Mouse (Mus musculus) limb, embryonic 14.5 days (tissue): ENCODE measurements at regions not wholly inside any gene's neighbourhood (a gene's known extent, or its start where the extent isn't known, plus 50 kb on each side); places are given as distances from the start of the nearest gene placed in this dataset.

Source experiments
- ATAC-seq: fragments of 200-750 bp; cut with Nextera tagmentation; 2 replicates; pipeline ENCODE4 v1.8.0; 2017; ENCODE audit warnings: low read depth, moderate number of reproducible peaks, moderate TSS enrichment; ENCODE audit not compliant: low FRiP score
- DNase-seq: peaks from one replicate; pipeline ENCODE4 v3.0.0-alpha.2; 2015; ENCODE audit warnings: low spot score
- H3K27ac ChIP-seq: fragments of 300-500 bp; sonication (generic); replicated peaks from 2 replicates; pipeline ENCODE4 v1.5.1; 2014; ENCODE audit warnings: low read depth, mild to moderate bottlenecking, low read length, moderate library complexity, mixed read lengths
- H3K27me3 ChIP-seq: fragments of 300-500 bp; sonication (generic); 2 replicates; pipeline ENCODE4 v1.6.1; 2014; ENCODE audit warnings: low read length, mixed read lengths; ENCODE audit not compliant: control insufficient read depth, insufficient read depth
- H3K36me3 ChIP-seq: fragments of 300-500 bp; sonication (generic); 2 replicates; pipeline ENCODE4 v1.6.1; 2014; ENCODE audit warnings: mild to moderate bottlenecking, low read length, moderate library complexity, mixed read lengths; ENCODE audit not compliant: control insufficient read depth, insufficient read depth
- H3K4me1 ChIP-seq: fragments of 300-500 bp; sonication (generic); 2 replicates; pipeline ENCODE4 v1.6.1; 2014; ENCODE audit warnings: antibody characterized with exemption, low read length, mixed read lengths; ENCODE audit not compliant: control insufficient read depth, insufficient read depth
- H3K4me2 ChIP-seq: fragments of 300-500 bp; sonication (generic); replicated peaks from 2 replicates; pipeline ENCODE4 v1.6.1; 2014; ENCODE audit warnings: low read depth, mild to moderate bottlenecking, low read length, moderate library complexity; ENCODE audit not compliant: severe bottlenecking
- H3K4me3 ChIP-seq: fragments of 300-500 bp; sonication (generic); replicated peaks from 2 replicates; pipeline ENCODE4 v1.5.1; 2014; ENCODE audit warnings: low read length
- H3K9ac ChIP-seq: fragments of 300-500 bp; sonication (generic); 2 replicates; pipeline ENCODE4 v1.6.1; 2014; ENCODE audit warnings: mild to moderate bottlenecking, low read depth, low read length, moderate library complexity; ENCODE audit not compliant: severe bottlenecking
- H3K9me3 ChIP-seq: fragments of 300-500 bp; sonication (generic); 2 replicates; pipeline ENCODE4 v1.6.1; 2016; ENCODE audit warnings: low read length; ENCODE audit not compliant: control insufficient read depth
- POLR2A ChIP-seq: fragments of 200-500 bp; IDR thresholded peaks from 2 replicates; pipeline ENCODE4 v1.8.0; 2012; ENCODE audit warnings: inconsistent platforms, mild to moderate bottlenecking, moderate library complexity, borderline replicate concordance; ENCODE audit not compliant: insufficient read depth, insufficient read length; ENCODE audit errors: extremely low read depth
- WGBS: fragments of 180-500 bp; shearing (Covaris S2); extraction: QIAGEN DNeasy Blood & Tissue Kit; methylation state at CpG from one replicate; pipeline ENCODE4 v1.1.7; 2014; 5-methylcytosine and 5-hydroxymethylcytosine counted together

- no peaks in the 10 kb centered on the region for H3K9me3 ChIP-seq
- H3K4me3 ChIP-seq, result no peak overlapping the region
- no peak for DNase-seq
- no peaks in the 10 kb centered on the region for H3K36me3 ChIP-seq
- no peak overlapping the region for H3K27ac ChIP-seq
- no peak for ATAC-seq
- no peak overlapping the region for H3K9ac ChIP-seq
- no peak overlapping the region for H3K4me2 ChIP-seq
- TF ChIP-seq POLR2A, result no peak
- H3K27me3 ChIP-seq, result no peaks in the 10 kb centered on the region
- WGBS, result 25% methylated on average over 6 of the region's 6 CpGs
- no peaks in the 10 kb centered on the region for H3K4me1 ChIP-seq
Observed at GRCm38 (mm10) chr6:135472495-135472894, 110.2 kb downstream of the Emp1 start.

- WGBS, result 82% methylated on average over 4 of the region's 4 CpGs
- Histone ChIP-seq H3K4me3 (no peak overlapping the region), H3K27me3 (no peaks in the 10 kb centered on the region), H3K4me1 (no peaks in the 10 kb centered on the region), H3K9me3 (no peaks in the 10 kb centered on the region), H3K36me3 (no peaks in the 10 kb centered on the region), H3K9ac (no peak overlapping the region), H3K4me2 (no peak overlapping the region), H3K27ac (no peak overlapping the region)
- no peak for ATAC-seq
- no peak for DNase-seq
- TF ChIP-seq POLR2A, result no peak
Observed at GRCm38 (mm10) chr6:135473146-135473545, 110.8 kb downstream of the Emp1 start.

GRCm38 (mm10) chr6:135488795-135489194 is 126.5 kb downstream of the Emp1 start:
- DNase-seq (no peak), ATAC-seq (no peak)
- 45% methylated on average over 2 of the region's 2 CpGs for WGBS
- TF ChIP-seq POLR2A, result no peak
- no peaks in the 10 kb centered on the region for H3K9me3 ChIP-seq
- H3K27ac ChIP-seq, result no peak overlapping the region
- H3K27me3 ChIP-seq, result no peaks in the 10 kb centered on the region
- H3K4me1 ChIP-seq, result peaks cover 4% of the 10 kb centered on the region; the same call in 1 of the 2 replicates
- no peaks in the 10 kb centered on the region for H3K36me3 ChIP-seq
- no peak overlapping the region for H3K9ac ChIP-seq
- H3K4me3 ChIP-seq, result no peak overlapping the region
- H3K4me2 ChIP-seq, result no peak overlapping the region

- TF ChIP-seq POLR2A, result no peak
Observed at GRCm38 (mm10) chr6:135493983-135494382, 131.6 kb downstream of the Emp1 start.

GRCm38 (mm10) chr6:135495841-135496240 is 133.5 kb downstream of the Emp1 start:
- Histone ChIP-seq H3K36me3 (no peaks in the 10 kb centered on the region), H3K9ac (no peak overlapping the region), H3K27ac (no peak overlapping the region), H3K4me3 (no peak overlapping the region), H3K27me3 (no peaks in the 10 kb centered on the region), H3K4me2 (no peak overlapping the region), H3K4me1 (no peaks in the 10 kb centered on the region), H3K9me3 (no peaks in the 10 kb centered on the region)
- ATAC-seq (no peak), DNase-seq (no peak)
- TF ChIP-seq POLR2A, result no peak
- 76% methylated on average over 2 of the region's 2 CpGs for WGBS

More at GRCm38 (mm10) chr6:135493983-135494382, 131.6 kb downstream of the Emp1 start:
- H3K4me3 ChIP-seq, result no peak overlapping the region
- no peak overlapping the region for H3K9ac ChIP-seq
- no peaks in the 10 kb centered on the region for H3K36me3 ChIP-seq
- no peaks in the 10 kb centered on the region for H3K9me3 ChIP-seq
- 79% methylated on average over 1 of the region's 1 CpGs for WGBS
- H3K4me2 ChIP-seq, result no peak overlapping the region
- H3K4me1 ChIP-seq, result no peaks in the 10 kb centered on the region
- no peak for ATAC-seq
- no peaks in the 10 kb centered on the region for H3K27me3 ChIP-seq
- no peak overlapping the region for H3K27ac ChIP-seq
- DNase-seq, result no peak

- no peak for ATAC-seq
- no peak for DNase-seq
- TF ChIP-seq POLR2A, result no peak
- WGBS, result 94% methylated on average over 6 of the region's 6 CpGs
- Histone ChIP-seq H3K27ac (no peak overlapping the region), H3K9ac (no peak overlapping the region), H3K4me3 (no peak overlapping the region), H3K36me3 (no peaks in the 10 kb centered on the region), H3K27me3 (no peaks in the 10 kb centered on the region), H3K4me2 (no peak overlapping the region), H3K4me1 (no peaks in the 10 kb centered on the region), H3K9me3 (no peaks in the 10 kb centered on the region)
Observed at GRCm38 (mm10) chr6:135498592-135498991, 136.2 kb downstream of the Emp1 start.
